Mouse (Mus musculus) macrophage (primary cell): ENCODE measurements around the gene Evx2. TPM values are rescaled to one million over a fixed set of nuclear protein-coding genes. Genes with fewer than 3 reads are reported as not detected.

Experiments
- H3K27ac ChIP-seq: fragments of 350-480 bp; formaldehyde crosslinking; 2 replicates; pipeline ENCODE4 v1.9.0; 2021
- H3K36me3 ChIP-seq: fragments of 350-480 bp; formaldehyde crosslinking; 2 replicates; pipeline ENCODE4 v1.9.0; 2021; ENCODE audit errors: inconsistent target
- H3K4me3 ChIP-seq: fragments of 350-480 bp; formaldehyde crosslinking; 2 replicates; pipeline ENCODE4 v1.9.0; 2021; ENCODE audit errors: inconsistent target
- H3K79me2 ChIP-seq: fragments of 350-480 bp; formaldehyde crosslinking; 2 replicates; pipeline ENCODE4 v1.9.0; 2021; ENCODE audit errors: inconsistent target
- WGBS: methylation state at CpG from one replicate; pipeline ENCODE4 v1.1.7; 2026; ENCODE audit warnings: inconsistent platforms; ENCODE audit not compliant: missing documents; 5-methylcytosine and 5-hydroxymethylcytosine counted together
- polyA plus RNA-seq: library from polyadenylated mRNA; stranded (reverse); fragments of 250-400 nt; gene quantifications from 3 replicates; pipeline ENCODE4 v1.2.4, GENCODE M21; 2018; ENCODE audit warnings: inconsistent platforms

The Evx2 gene
- polyA plus RNA-seq, 1 experiment from 2014 or later: not detected

DNA sequence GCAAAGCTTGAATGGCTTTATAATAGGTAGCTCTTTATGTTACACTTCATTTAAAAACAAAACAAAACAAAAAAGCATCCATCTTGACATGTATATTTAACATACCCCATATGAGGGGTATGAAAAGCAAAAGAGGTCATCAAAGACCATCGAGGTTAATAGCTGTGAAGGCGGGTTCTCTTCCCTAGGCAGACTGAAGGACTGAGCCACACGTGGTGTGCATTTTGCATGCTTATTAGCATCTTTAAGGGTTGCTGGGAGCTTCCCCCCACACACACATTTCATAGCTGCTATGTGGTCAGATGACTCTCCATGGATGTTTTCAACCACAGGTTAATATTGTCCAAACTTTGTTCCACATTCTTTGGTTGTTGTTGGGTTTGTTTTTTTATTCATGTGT lies 55.3 kb downstream of the Evx2 start:
- no peaks in the 10 kb centered on the region for H3K79me2 ChIP-seq
- H3K27ac ChIP-seq: no peak overlapping the region
- H3K4me3 ChIP-seq: no peak overlapping the region
- H3K36me3 ChIP-seq: no peaks in the 10 kb centered on the region
- 81% methylated on average over 3 of the region's 3 CpGs for WGBS

Other genes with a start within 250 kb of the Evx2 start
- 7.5 to 17.7 TPM (median 10.7 TPM) in 3 replicates for gene Lnpk, start 80.1 kb downstream of the Evx2 start, polyA plus RNA-seq
- gene Hoxd13, start 8.8 kb upstream of the Evx2 start, polyA plus RNA-seq: not detected in 3 replicates
- gene Hoxd12, start 15.5 kb upstream of the Evx2 start, polyA plus RNA-seq: not detected in 3 replicates
- not detected in 3 replicates for gene Hoxd11, start 20.0 kb upstream of the Evx2 start, polyA plus RNA-seq
- gene Hoxd10, start 32.4 kb upstream of the Evx2 start, polyA plus RNA-seq: not detected in 3 replicates
- gene Hoxd9, start 38.2 kb upstream of the Evx2 start, polyA plus RNA-seq: not detected in 3 replicates
- not detected in 3 replicates for gene Hoxd8, start 45.1 kb upstream of the Evx2 start, polyA plus RNA-seq
- gene Hoxd3, start 52.4 kb upstream of the Evx2 start, polyA plus RNA-seq: not detected in 3 replicates
- gene Hoxd4, start 52.4 kb upstream of the Evx2 start, polyA plus RNA-seq: not detected in 3 replicates
- not detected in 3 replicates for gene Gm28230, start 67.2 kb upstream of the Evx2 start, polyA plus RNA-seq
- not detected in 3 replicates for gene Hoxd1, start 103.4 kb upstream of the Evx2 start, polyA plus RNA-seq
- gene Mtx2, start 166.2 kb upstream of the Evx2 start, polyA plus RNA-seq: 19.1 to 26.2 TPM (median 22.2 TPM) in 3 replicates